Comparison of ENCODE assay signal across 25 mouse cellular contexts in the genomic region with DNA sequence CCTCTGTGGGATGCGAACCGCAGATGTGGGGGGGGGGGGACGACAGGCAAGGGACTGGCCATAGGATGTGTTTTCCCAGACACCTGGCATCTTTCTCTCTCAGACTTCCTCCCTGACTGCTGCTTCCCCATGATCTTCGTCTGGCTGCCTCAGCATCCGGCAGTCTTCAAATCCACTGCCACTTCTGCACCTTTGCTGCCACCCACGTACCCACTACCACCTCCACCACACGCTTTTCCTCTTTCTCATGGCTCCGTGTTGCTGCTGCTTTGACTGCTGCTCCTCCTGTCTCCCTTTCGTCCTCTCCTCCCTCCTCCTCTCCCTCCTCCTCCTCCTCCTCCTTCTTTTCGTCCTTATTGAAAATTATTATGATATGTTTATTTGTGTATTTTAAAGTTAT. TPM values are rescaled to one million over a fixed set of nuclear protein-coding genes. Genes with fewer than 3 reads are reported as not detected.
DNase-seq lines count a peak whose midpoint lies in the region; ATAC-seq lines count a peak whose summit lies in the region.
"Had no signal": no experiment of that assay in that cellular context is flagged by ENCODE, and none has a peak within 500 bp of the region (broad histone marks: within the 10 kb centered on the region; RNA-seq: fewer than 3 reads in every experiment).

No protein-coding gene starts in this region.

- H3K27ac ChIP-seq in hindbrain, embryonic 10.5 days, result peak overlapping the region; percentile 59; the same call in 1 of the 2 replicates
- no peak overlapping the region for H3K27ac ChIP-seq in hindbrain, embryonic 14.5 days
- H3K27ac ChIP-seq in brown adipose tissue, adult 24 weeks (replicated peaks; ENCODE audit: low read depth, low read length), result peak overlapping the region; percentile 97
- no peak overlapping the region for H3K27ac ChIP-seq in kidney, embryonic 15.5 days
- H3K27ac ChIP-seq: hindbrain, embryonic 15.5 days; limb, embryonic 13.5 days had no signal

- peaks cover 49% of the 10 kb centered on the region for H3K4me1 ChIP-seq in hindbrain, embryonic 10.5 days (replicated peaks)
- H3K4me1 ChIP-seq in hindbrain, embryonic 14.5 days (replicated peaks; ENCODE audit: control insufficient read depth, insufficient read depth, low read length), result peaks cover 9% of the 10 kb centered on the region
- peaks cover 52% of the 10 kb centered on the region for H3K4me1 ChIP-seq in megakaryocyte, embryonic 14.5 days
- H3K4me1 ChIP-seq in brown adipose tissue, adult 24 weeks (ENCODE audit: control insufficient read depth, insufficient read depth, insufficient read length, low read length), result peaks cover 15% of the 10 kb centered on the region
- H3K4me1 ChIP-seq in kidney, embryonic 15.5 days, result peaks cover 9% of the 10 kb centered on the region
- H3K4me1 ChIP-seq: limb, embryonic 13.5 days had no signal

- ATAC-seq in frontal cortex, adult (ENCODE audit: low TSS enrichment), result peak; percentile 83
- ATAC-seq in hindbrain, embryonic 14.5 days (ENCODE audit: low FRiP score), result no peak
- no peak for ATAC-seq in megakaryocyte, adult 5-6 weeks (ENCODE audit: poor library complexity, severe bottlenecking)
- no peak for ATAC-seq in kidney, embryonic 15.5 days (replicated peaks; ENCODE audit: low FRiP score)
- ATAC-seq: forebrain, embryonic 16.5 days; inflammation-experienced regulatory T-cells, adult 6 months had no signal

- H3K4me3 ChIP-seq in hindbrain, embryonic 10.5 days, result no peak overlapping the region
- no peak overlapping the region for H3K4me3 ChIP-seq in hindbrain, embryonic 14.5 days (replicated peaks; ENCODE audit: low read length)
- peak overlapping the region; percentile 80 for H3K4me3 ChIP-seq in megakaryocyte, embryonic 14.5 days (replicated peaks)
- H3K4me3 ChIP-seq in brown adipose tissue, adult 24 weeks (ENCODE audit: insufficient read depth, low read depth, low read length), result 0 out of 2 replicates have a peak overlapping the region, but pooled peaks have one; percentile 52
- H3K4me3 ChIP-seq in kidney, embryonic 15.5 days (replicated peaks), result no peak overlapping the region
- H3K4me3 ChIP-seq: erythroblast, embryonic 14.5 days; hindbrain, embryonic 15.5 days; limb, embryonic 13.5 days had no signal

- no peak for DNase-seq in frontal cortex, postnatal 14 days (ENCODE audit: low spot score in 2 of 2)
- DNase-seq in hindbrain, embryonic 10.5 days (ENCODE audit: low spot score), result no peak
- DNase-seq in hindbrain, embryonic 14.5 days (ENCODE audit: low spot score), result no peak
- DNase-seq: cerebellum, adult 11 months; cerebellum, adult 9-10 months; gastrocnemius, postnatal 14 days; heart, adult 11 months; heart, postnatal 4 days; kidney, adult 11 months; kidney, postnatal 25 days; midbrain, embryonic 14.5 days had no signal

- H3K36me3 ChIP-seq in hindbrain, embryonic 10.5 days, result peaks cover 63% of the 10 kb centered on the region
- H3K36me3 ChIP-seq in hindbrain, embryonic 14.5 days (replicated peaks; ENCODE audit: control insufficient read depth, insufficient read depth), result 0 out of 2 replicates have a peak, but pooled peaks cover 7% of the 10 kb centered on the region
- peaks cover 8% of the 10 kb centered on the region for H3K36me3 ChIP-seq in megakaryocyte, embryonic 14.5 days (replicated peaks; ENCODE audit: low read length)
- H3K36me3 ChIP-seq in kidney, embryonic 15.5 days, result peaks cover 60% of the 10 kb centered on the region
- H3K36me3 ChIP-seq: G1E had no signal

- 88% methylated on average over 10 of the region's 10 CpGs for WGBS in hindbrain, embryonic 10.5 days
- 91% methylated on average over 8 of the region's 10 CpGs for WGBS in hindbrain, embryonic 14.5 days
- 89% methylated on average over 10 of the region's 10 CpGs for WGBS in kidney, embryonic 15.5 days

- H3K9me3 ChIP-seq in hindbrain, embryonic 10.5 days, result no peaks in the 10 kb centered on the region
- H3K9me3 ChIP-seq in hindbrain, embryonic 14.5 days (ENCODE audit: control insufficient read depth, low read length), result peaks cover 10% of the 10 kb centered on the region; the same call in 1 of the 2 replicates
- no peaks in the 10 kb centered on the region for H3K9me3 ChIP-seq in megakaryocyte, embryonic 14.5 days
- H3K9me3 ChIP-seq in kidney, embryonic 15.5 days (replicated peaks), result 0 out of 2 replicates have a peak, but pooled peaks cover 3% of the 10 kb centered on the region
- H3K9me3 ChIP-seq: limb, embryonic 13.5 days had no signal

- no peaks in the 10 kb centered on the region for H3K27me3 ChIP-seq in hindbrain, embryonic 10.5 days (ENCODE audit: insufficient read depth, poor library complexity, severe bottlenecking)
- H3K27me3 ChIP-seq in hindbrain, embryonic 14.5 days (ENCODE audit: control insufficient read depth, insufficient read depth, low read length), result no peaks in the 10 kb centered on the region
- peaks cover 4% of the 10 kb centered on the region for H3K27me3 ChIP-seq in megakaryocyte, embryonic 14.5 days (replicated peaks)
- no peaks in the 10 kb centered on the region for H3K27me3 ChIP-seq in kidney, embryonic 15.5 days
- H3K27me3 ChIP-seq: hindbrain, embryonic 15.5 days; limb, embryonic 13.5 days had no signal

- H3K4me2 ChIP-seq in hindbrain, embryonic 14.5 days (replicated peaks), result no peak overlapping the region
- H3K4me2 ChIP-seq in kidney, embryonic 15.5 days, result no peak overlapping the region
- H3K4me2 ChIP-seq: heart, embryonic 11.5 days; hindbrain, embryonic 15.5 days; limb, embryonic 13.5 days; liver, embryonic 11.5 days had no signal

- no peak overlapping the region for H3K9ac ChIP-seq in hindbrain, embryonic 14.5 days
- no peak overlapping the region for H3K9ac ChIP-seq in kidney, embryonic 15.5 days
- H3K9ac ChIP-seq: hindbrain, embryonic 15.5 days; limb, embryonic 13.5 days had no signal

RNA-seq across cellular contexts. Expression of a gene that starts 42.6 kb away (rescaled TPM):
- 2.0 and 2.5 TPM in 2 replicates for polyA plus RNA-seq in hindbrain, embryonic 10.5 days (2016; fragmentation: Nextera tagmentation; extraction: Ambion mirVana)
- 3.7 and 4.4 TPM in 2 replicates for polyA plus RNA-seq in hindbrain, embryonic 14.5 days (2014; fragmentation: Nextera tagmentation; extraction: Ambion mirVana)
- polyA plus RNA-seq in megakaryocyte, embryonic 14.5 days (2012; ENCODE audit: insufficient read depth, low replicate concordance), result 0.49 and 1.3 TPM in 2 replicates
- not detected in 2 replicates for total RNA-seq in megakaryocyte, adult 5-6 weeks (2015)
- total RNA-seq in megakaryocyte, adult 5-6 weeks (2017), result 0.07 TPM in 1 of 2 replicates, not detected in the other
- polyA plus RNA-seq in brown adipose tissue, adult 24 weeks (2012; ENCODE audit: insufficient read depth, insufficient read length, missing spikeins), result 5.0 and 8.7 TPM in 2 replicates
- polyA plus RNA-seq in kidney, embryonic 15.5 days (2015; fragmentation: Nextera tagmentation; extraction: Ambion mirVana), result 0.99 and 1.4 TPM in 2 replicates
- total RNA-seq: monocyte, adult 5-6 weeks had no signal
- polyA plus RNA-seq: G1E; inflammation-experienced regulatory T-cells, adult 6 months had no signal

Comparison
In these comparisons a context has a peak if more than half of its experiments do, and no peak if none do; other contexts are left out.
1. H3K27ac ChIP-seq: peak in hindbrain, embryonic 10.5 days (single experiment) and brown adipose tissue, adult 24 weeks (single experiment); none in hindbrain, embryonic 14.5 days (single experiment) and kidney, embryonic 15.5 days (single experiment).
2. H3K4me3 ChIP-seq: peak in megakaryocyte, embryonic 14.5 days (single experiment) and brown adipose tissue, adult 24 weeks (single experiment); none in hindbrain, embryonic 10.5 days (single experiment), hindbrain, embryonic 14.5 days (single experiment) and kidney, embryonic 15.5 days (single experiment).